Mouse (Mus musculus) spleen, postnatal 4 days (tissue): ENCODE data around the gene Gzmm.
"Not testable (repeated sequence)": the region's sequence is repeated elsewhere in the genome, so short reads cannot be mapped to it uniquely, and the experiment has no call there.

Source experiments
- DNase-seq, 2 experiments: peaks; one replicate each; pipeline ENCODE4 v3.0.0; 2022; ENCODE audit warnings: low spot score in 2 of 2

The Gzmm gene

DNA sequence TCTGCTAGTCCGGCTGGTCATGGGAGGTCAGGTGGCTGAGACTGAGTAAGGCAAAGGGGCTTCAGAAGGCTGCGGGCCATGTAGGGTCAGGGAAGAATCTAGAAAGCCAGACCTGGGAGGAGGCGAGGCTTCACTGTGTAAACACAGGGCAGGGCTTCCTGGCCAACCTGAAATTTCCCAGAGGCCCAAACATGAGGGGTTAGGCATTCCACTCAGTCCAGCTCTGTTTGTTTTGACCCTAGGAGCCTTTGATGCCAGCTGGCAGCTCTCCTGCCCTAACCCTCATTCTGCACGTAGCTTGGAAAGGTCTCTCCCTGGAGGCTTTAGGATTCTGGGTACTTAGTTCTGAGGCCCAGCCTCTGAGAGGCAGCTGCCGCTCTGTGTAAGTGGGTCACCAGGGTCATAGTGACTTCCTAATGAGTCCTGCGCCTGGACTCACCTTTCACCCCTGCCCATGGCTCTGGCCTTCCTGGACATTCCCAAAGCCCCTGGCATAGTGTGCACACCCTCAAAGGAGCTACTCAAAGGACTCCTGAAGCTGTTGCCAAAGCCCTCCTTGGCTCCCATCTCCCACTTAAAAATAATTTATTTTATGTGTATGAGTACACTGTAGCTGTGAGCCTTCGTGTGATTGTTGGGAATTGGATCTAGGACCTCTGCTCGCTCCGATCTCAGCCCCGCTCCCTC, 12.8 kb downstream of the Gzmm start:
- DNase-seq = no peak

DNA sequence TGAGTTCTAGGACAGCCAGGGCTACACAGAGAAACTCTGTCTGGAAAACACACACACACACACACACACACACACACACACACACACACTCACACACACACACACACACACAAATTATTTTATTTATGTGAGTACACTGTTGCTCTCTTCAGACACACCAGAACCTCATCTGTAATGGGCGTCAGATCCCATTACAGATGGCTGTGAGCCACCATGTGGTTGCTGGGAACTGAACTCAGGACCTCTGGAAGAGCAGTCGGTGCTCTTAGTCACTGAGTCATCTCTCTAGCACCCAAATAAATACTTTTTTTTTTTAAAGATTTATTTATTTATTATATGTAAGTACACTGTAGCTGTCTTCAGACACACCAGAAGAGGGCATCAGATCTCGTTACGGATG, 14.2 kb downstream of the Gzmm start:
- not testable (repeated sequence) for DNase-seq

DNA sequence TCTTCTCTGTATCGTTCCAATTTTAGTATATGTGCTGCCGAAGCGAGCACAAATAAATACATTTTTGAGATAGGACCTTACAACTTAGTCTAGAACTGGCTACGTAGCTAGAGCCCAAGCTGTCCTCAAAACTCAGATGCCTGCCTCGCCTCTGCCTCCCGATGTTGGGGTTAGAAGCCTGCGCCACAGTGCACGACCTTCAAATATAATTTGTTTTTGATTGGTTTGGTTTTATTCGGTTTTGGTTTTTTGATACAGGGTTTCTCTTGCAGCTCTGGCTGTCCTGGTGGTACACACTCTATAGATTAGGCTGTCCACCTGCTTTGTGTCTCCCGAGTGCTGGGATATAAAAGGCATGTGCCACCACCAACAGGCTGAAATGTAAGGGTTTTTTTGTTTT, 14.7 kb downstream of the Gzmm start:
- no peak for DNase-seq

DNA sequence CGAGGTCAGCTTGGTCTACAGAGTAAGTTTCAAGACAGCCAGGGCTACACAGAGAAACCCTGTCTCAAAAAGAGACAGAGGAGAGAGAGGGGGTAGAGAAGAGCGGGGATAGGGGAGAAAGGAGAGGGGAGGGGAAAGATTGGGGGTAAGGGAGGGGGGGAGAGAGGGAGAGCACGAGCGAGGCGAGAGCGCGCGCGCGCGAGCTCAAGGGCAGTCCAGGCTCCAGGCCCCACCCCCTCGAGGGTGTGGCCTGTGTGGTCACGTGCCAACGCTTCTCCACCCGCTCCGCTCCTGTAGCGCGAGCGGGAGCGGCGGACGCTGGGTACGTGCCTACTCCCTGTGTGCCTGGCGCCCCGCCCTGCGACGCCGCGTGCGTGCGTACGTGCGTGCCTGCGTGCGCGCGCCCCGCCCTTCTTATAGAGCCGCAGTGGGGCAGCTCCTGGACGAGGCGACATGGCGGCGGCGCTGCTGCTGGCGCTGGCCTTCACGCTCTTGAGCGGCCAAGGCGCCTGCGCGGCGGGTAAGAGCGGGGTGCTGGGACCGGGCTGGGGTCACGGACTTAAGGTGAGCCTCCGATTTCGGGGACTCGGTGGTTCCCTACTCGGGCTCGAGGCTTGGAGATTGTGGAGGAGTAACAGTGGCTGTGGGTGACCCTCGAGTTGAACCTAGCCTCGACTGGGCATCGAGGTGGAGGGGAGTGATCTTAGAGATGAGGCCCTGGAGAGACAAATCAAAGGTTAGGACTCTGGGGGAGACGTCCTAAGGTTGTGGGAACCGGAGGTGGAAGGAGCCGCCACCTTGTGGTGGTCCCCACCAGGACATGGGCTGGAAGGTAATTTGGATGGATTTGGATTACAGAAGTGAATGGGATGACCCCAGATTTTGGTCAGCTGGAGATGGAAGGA, 15.5 kb downstream of the Gzmm start, which contains the start of gene Bsg:
TSS of gene Bsg (plus strand) at position 427 of the 905 bp plus-strand sequence.
- peak; percentile 98 for DNase-seq

DNA sequence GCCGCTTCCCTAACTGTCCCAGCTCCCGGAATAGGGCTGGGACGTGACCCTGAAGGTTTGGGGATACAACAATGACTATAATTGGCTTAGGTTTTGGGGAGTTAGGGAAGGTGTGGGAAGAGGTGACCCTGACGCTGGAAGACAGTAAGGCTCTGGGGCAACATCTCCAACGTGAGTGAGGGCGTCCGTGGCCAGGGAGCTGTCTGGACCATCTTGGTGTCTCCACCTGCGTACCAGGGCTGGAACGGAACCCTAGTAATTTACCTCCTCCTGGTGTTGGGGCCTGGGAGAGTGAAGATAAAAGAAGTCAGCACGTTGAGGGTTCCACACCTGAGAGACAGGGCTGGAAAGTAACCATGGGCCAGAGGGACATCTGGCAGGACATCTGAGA, 16.1 kb downstream of the Gzmm start:
- peak in 1 of 2 experiments; percentile 73 for DNase-seq

DNA sequence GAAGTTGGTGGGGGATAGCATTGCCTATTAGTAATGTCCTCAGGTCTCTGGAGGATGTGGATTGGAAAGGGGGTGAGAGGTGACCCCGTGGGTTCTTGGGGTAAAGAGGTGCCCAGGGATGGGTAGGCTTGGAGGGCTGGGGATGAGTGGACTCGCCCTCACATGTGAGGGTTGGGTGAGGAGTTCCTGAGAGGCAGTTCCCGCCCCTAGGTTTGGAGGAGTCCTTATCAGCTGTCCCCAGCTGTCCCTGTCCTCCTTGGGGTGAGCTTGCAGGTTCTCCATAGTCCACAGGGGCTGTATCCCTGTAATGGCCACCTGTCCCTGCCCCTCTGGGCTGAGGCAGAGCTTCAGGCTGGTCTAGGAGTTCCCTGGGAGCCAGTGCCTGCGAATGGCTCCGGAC, 17.1 kb downstream of the Gzmm start:
- peak; percentile 81 to 85 for DNase-seq

DNA sequence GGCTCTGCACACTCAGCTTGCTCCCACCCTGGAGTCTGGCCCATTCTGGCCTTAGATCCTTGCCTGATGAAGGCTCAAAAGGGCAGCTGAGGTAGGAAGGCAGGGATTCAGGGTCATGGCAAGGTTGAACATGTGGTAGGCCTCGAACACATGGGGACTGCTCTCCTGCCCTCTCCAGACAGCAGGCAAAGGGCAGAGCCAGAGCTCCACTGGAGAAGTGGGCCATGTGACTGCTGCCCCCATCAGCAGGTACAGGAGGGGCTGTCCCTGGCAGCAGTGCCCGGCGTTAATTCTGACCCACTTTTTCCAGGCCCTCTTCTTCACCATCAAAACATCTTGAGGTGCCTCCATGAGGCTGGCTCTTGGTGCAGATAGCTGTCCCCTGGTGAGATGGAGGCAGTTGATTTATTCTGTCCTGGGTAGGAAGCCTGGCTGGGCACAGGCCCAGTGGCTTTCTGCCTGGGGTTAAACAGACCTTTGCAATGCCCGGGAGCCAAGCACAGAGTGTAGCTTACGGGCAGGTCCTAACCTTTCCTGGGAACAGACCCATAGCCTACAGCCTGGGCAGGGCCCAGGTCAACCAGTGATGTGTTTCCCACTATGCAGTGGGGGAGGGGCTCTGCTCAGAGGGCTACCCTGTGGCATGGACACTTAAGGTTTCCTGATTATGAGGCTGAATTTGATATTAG, 17.7 kb downstream of the Gzmm start:
- peak in 1 of 2 experiments; percentile 66 for DNase-seq

DNA sequence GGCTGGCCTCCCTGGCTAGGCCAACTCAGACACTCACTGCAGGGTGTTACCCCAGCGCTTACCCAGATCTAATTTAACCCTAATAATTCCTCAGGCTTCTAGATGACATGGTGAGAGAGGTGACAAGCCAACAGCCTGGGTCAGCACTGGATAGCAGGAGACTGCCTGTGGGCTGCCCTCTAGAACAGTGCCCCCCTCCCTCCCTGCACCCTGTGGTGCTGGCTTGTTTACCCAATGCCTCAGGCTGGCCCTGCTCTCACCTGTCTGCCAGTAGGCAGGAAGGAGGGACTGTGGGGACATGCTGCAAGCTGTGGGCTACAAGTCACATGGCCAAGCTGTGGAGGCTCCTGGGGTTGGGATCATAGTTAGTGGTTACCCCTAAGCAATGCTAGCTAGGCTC, 18.3 kb downstream of the Gzmm start:
- no peak for DNase-seq

DNA sequence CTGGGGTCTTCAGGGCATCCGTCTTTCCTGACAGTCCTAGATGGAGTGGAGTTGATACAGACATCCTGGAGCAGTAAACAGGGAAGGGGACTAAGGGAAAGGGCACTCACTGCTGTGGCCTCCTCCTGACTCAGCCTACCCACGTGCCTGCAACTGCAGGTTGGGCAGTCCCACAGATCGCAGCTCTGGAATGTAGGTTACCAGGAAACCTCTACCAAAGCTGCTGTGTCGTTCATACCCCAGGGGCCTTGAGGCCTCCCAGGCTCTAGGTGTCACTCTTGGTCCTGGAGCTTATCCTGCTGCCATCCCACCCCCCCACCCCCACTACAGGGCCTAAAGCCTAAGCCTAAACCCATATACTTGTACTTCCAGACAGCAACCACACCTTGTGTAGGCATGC, 18.9 kb downstream of the Gzmm start:
- no peak for DNase-seq

DNA sequence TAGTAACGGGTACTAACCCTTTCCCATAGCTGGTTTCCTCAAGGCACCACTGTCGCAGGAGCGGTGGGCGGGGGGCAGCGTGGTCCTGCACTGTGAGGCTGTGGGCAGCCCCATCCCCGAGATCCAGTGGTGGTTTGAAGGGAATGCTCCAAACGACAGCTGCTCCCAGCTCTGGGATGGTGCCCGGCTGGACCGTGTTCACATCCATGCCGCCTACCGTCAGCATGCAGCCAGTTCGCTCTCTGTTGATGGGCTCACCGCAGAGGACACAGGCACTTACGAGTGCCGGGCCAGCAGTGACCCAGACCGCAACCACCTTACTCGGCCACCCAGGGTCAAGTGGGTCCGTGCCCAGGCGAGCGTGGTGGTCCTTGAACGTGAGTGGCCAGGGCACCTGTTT, 19.8 kb downstream of the Gzmm start:
- no peak for DNase-seq

DNA sequence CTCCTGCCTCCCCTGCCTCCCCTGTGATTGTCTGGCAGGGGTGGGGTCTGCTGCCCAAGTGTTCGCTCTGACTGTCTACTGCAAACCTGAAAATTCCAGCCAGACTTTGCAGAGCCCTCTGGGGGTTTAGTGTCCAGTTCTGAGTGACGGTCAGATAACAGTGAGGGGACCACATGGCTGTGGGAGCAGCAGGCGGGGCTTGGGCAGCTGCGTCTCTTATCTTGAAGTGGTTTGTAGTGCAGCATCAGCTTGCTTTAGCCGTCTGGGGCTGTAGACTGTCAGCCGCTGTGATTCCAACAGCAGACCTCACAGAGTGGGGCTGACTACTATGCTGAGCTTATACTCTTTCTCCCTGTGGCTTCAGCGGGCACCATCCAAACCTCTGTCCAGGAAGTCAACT, 20.5 kb downstream of the Gzmm start:
- DNase-seq = no peak

DNA sequence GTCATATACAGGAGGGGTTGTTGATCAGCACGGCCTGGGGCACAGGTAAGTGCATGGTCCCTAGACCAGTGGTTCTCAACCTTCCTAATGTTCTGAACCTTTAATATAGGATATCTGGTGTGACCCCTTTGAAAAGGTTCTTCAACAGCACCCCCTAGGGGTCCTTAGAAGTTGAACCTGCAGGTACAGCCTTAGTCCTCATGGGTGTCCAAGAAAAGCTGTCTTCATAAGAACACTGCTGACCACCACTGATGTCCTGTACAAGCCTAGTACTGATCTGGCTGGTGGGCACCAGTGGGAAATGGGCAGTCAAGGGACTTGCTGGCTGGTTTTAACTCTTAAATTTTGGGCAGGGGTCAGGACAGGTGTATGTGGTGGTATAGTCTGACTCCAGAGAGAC, 23.2 kb downstream of the Gzmm start:
- DNase-seq = peak in 1 of 2 experiments; percentile 71

DNA sequence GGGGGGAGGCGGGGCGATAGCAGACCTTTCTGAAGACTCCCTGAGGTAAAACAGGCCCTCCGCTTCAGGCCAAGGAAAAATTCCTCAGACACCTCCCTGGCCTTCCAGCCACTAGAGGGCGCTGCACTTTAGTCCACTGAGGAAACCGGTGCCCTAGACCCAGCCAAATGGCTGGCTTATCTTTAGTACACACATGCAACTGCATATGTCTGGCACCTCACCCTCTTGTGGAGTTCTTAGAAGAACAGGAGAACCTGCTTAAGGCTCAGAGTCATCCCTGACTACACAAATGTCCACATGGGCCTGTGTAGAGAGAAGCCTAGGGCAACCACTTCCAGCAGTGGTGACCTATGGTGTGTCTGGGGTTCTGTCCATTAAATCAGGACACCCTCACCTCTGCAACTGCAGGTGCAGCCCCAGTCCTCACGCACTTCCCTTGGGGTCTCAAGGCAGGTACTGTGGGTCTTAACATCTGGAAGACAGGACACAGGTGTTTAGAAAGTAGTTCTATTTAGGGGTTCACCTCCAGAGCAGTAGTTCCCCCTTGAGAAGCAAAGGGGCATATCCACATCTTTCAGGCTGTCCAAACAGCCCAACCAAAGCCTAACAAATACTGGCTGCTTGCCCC, 23.8 kb downstream of the Gzmm start:
- peak; percentile 94 to 98 for DNase-seq

DNA sequence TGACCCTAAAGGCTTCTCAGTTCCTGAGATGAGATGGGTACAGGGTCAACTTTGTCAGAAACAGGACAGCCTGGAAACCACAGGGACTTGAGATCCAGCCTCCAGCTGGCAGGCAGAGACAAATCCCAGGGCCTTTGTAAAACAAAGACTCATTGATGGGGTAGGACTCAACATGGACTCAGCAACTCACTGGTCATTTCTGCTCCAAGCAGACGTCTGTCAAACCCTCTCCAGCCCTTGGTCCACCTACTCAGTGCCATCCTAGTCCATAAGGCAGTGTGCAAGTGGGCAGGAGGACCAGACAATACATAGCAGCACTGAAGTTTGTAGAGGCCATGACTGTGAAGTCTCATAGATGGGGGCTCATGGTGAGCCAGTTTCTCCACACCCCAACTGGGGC, 24.3 kb downstream of the Gzmm start:
- DNase-seq = no peak

DNA sequence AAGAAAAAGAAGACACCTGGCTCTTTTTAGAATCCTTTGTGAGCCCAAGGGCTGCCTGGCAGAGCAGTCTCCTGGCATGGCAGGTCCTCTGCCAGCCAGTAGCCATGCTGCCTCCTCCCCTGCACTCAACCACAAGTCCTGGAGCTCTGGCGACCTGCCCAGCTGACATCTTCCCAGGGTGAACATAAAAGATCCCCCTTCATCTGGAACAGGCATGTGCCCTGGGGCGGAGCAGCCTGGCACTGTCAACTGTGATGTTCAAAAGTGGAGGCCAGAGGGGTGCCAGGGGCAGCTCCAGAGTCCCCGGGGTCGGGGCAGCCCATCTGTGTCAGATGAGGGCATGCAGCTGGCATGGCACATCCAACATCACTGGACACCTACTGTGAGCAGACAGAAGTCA, 26.2 kb downstream of the Gzmm start:
- no peak for DNase-seq

DNA sequence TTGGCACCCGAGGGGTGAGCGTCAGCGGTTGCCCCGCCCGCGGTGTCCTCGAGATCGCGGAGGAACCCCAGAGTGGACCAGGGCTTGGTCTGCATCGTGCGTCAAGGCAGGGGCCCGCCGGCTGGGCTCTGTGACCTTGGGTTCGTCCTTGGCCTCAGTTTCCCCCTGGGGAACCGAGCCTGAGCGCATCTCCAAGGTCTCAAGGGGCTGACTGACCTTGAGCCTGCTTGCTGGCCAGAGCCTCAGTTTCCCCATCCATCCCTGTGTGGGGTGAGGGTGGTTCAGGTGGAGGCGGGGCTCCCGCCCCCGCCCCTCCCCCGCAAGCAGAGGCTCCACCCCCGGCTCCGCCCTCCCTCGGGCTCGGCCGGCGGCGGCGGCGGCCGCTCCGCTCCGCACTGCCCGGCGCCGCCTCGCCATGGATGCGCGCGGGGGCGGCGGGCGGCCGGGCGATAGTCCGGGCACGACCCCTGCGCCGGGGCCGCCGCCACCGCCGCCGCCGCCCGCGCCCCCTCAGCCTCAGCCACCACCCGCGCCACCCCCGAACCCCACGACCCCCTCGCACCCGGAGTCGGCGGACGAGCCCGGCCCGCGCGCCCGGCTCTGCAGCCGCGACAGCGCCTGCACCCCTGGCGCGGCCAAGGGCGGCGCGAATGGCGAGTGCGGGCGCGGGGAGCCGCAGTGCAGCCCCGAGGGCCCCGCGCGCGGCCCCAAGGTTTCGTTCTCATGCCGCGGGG, 27.6 kb downstream of the Gzmm start, which contains the start of gene Hcn2:
TSS of gene Hcn2 (plus strand) at position 381 of the 734 bp plus-strand sequence.
- no peak for DNase-seq

DNA sequence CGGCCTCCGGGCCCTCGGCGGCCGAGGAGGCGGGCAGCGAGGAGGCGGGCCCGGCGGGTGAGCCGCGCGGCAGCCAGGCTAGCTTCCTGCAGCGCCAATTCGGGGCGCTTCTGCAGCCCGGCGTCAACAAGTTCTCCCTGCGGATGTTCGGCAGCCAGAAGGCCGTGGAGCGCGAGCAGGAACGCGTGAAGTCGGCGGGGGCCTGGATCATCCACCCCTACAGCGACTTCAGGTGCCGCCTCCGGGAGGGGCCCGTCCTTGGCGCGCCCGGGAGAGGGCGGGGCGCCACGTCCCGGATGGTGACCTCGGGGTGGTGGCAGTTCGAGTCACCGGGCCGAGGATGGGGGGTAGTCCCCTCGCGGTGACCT, 28.2 kb downstream of the Gzmm start:
- DNase-seq = no peak

DNA sequence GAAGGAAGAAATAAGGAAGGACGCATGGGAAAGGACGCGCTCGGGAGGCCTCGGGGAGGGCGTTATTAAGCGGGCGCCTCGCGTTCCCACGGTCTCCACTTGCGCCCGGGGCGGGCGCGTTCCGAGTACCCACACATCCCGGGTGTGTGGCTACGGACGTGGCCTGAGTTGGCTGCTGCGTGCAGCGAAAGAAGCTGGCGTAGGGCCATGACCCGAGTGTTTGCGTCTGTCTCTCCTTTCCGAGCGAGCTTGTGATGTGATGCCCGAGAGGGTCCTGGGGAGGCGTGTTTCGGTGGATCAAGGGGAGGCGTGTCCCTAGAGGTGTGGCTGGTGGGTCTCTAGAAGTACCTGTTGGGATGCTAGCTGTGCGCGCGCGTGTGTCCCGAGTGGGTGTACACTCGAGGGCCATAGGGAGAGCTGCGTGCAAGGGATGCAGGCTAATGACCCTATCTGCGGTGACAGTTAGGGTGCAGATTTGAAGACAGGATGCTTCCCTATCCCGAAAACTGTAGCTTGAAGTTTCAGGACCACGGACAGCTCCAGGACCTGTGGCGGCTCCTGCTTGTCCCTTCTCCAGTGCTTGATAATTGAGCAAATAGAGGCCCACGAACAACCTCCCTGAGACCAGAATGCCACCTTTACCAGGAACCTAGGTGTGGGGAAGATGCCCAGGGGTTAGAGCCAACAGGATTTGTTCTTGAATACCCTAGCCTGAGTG, 29.0 kb downstream of the Gzmm start:
- peak; percentile 62 to 84 for DNase-seq

DNA sequence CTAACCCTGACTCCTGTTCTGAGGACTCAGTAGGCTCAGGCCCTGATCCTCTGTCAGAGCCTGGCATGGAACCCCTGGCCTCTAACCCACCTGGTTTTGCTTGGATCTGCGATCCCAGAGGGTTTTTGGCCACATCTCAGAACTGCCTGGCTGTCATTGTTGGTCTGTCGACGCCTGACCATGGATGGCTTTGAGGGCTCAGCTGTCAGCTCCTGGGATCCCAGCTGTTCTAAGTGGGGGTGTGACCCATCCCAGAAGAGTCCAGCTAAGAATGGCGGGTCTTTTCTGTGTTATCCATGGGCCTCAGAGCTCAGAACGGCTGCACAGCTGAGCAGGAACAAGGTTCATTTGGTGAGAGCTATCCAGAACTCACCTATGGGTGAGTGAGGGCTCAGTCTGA, 32.3 kb downstream of the Gzmm start:
- no peak for DNase-seq

DNA sequence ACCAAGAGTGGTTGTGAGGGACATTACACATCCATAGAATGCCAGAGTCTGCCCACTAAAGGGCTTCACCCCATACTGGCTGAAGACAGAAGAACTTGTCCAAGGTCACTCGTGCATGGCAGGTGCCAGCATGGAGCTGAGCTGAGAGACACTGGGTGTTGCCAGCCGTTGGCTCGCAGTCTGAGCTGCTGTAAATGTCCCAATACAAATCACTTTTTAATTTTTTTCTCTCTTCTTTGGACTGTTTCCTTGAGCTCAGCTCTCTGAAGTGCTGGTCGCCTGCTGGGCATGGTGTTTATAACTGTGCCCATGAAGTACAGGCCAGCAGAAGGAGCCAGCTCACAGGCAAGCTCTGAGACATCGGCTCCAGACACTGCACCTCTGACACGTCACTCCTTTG, 34.2 kb downstream of the Gzmm start:
- DNase-seq = no peak

DNA sequence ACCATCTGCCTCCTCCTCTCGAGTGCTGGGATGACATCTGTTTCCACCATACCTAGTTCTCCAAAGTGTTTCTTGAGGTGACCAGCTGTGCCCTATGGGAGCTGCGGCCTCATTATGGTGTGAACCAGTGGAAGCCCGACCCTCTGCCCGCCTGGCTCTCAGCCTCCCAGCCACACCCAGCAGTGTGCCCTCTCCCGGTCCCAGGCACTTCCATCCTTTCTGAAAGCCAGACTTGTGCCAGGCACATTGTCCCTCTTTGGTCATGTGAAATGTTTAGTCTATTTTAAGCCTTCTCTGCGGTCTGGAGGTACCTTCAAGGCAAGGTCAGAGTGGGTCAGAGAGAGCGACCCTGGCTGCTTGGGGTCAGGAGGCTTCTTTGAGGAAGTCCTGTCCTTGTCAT, 34.9 kb downstream of the Gzmm start:
- DNase-seq = no peak
